Mouse (Mus musculus) C2C12 (cell line): ENCODE results near the gene Slc25a41. TPM values are rescaled to one million over a fixed set of nuclear protein-coding genes. Genes with fewer than 3 reads are reported as not detected.

Experiments used
- H3K27me3 ChIP-seq: one replicate; pipeline ENCODE4 v1.6.1; 2011; ENCODE audit not compliant: control insufficient read depth, insufficient read depth, insufficient read length
- H3K36me3 ChIP-seq: one replicate; pipeline ENCODE4 v1.6.1; 2011; ENCODE audit not compliant: control insufficient read depth, insufficient read depth
- H3K4me3 ChIP-seq: one replicate; pipeline ENCODE4 v1.5.1; 2011; ENCODE audit warnings: mild to moderate bottlenecking, control low read depth; ENCODE audit not compliant: poor library complexity, insufficient read depth, severe bottlenecking
- H3K79me2 ChIP-seq: one replicate; pipeline ENCODE4 v1.6.1; 2011; ENCODE audit not compliant: control insufficient read depth, insufficient read depth
- H3K79me3 ChIP-seq: one replicate; pipeline ENCODE4 v1.6.1; 2011; ENCODE audit warnings: low read depth, control low read depth
- H3ac ChIP-seq: one replicate; pipeline ENCODE3; 2011; ENCODE audit warnings: low read depth; ENCODE audit not compliant: control insufficient read depth, insufficient read length
- CEBPB ChIP-seq: IDR thresholded peaks from one replicate; pipeline ENCODE4 v1.6.1; 2011; ENCODE audit warnings: low read depth, mild to moderate bottlenecking, control low read depth, moderate library complexity
- CTCF ChIP-seq: IDR thresholded peaks from one replicate; pipeline ENCODE4 v1.5.1; 2011; ENCODE audit not compliant: control insufficient read depth, insufficient read depth, insufficient read length
- FOSL1 ChIP-seq: IDR thresholded peaks from one replicate; pipeline ENCODE4 v1.8.0; 2011; ENCODE audit warnings: mild to moderate bottlenecking, low read length; ENCODE audit not compliant: poor library complexity, insufficient read depth, severe bottlenecking
- MAX ChIP-seq: IDR thresholded peaks from one replicate; pipeline ENCODE4 v1.6.1; 2011; ENCODE audit warnings: mild to moderate bottlenecking, control low read depth
- MYOD1 ChIP-seq: IDR thresholded peaks from one replicate; pipeline ENCODE4 v1.6.1; 2011; ENCODE audit warnings: low read depth; ENCODE audit not compliant: control insufficient read depth, insufficient read length
- MYOG ChIP-seq: IDR thresholded peaks from one replicate; pipeline ENCODE4 v1.6.1; 2011; ENCODE audit not compliant: control insufficient read depth, insufficient read length; ENCODE audit errors: extremely low read depth
- USF1 ChIP-seq: IDR thresholded peaks from one replicate; pipeline ENCODE4 v1.6.1; 2011; ENCODE audit warnings: low read depth, mild to moderate bottlenecking, control low read depth, moderate library complexity
- polyA plus RNA-seq: library from polyadenylated mRNA; unstranded; fragments of >200 nt; fragmentation: generic; extraction: Trizol; gene quantifications from one replicate; pipeline ENCODE4 v1.2.1, GENCODE M21; 2012; ENCODE audit warnings: missing spikeins

Gene Slc25a41
- polyA plus RNA-seq, 1 experiment, result not detected

GRCm38 (mm10) chr17:57003994-57004393 lies 37.5 kb downstream of the Slc25a41 start:
- H3K36me3 ChIP-seq, result peaks cover 57% of the 10 kb centered on the region

GRCm38 (mm10) chr17:57001228-57001627 lies 40.2 kb downstream of the Slc25a41 start:
- TF ChIP-seq MYOD1, result no peak
- TF ChIP-seq USF1, result no peak
- TF ChIP-seq CEBPB, result no peak
- no peak for TF ChIP-seq FOSL1
- TF ChIP-seq MAX, result no peak
- no peak for TF ChIP-seq CTCF
- no peak for TF ChIP-seq MYOG

More at GRCm38 (mm10) chr17:57003994-57004393, 37.5 kb downstream of the Slc25a41 start:
- no peaks in the 10 kb centered on the region for H3K27me3 ChIP-seq
- no peak overlapping the region for H3ac ChIP-seq
- H3K4me3 ChIP-seq, result no peak overlapping the region
- no peak for TF ChIP-seq USF1
- TF ChIP-seq CEBPB, result no peak
- no peak for TF ChIP-seq MAX
- TF ChIP-seq CTCF, result no peak
- no peak for TF ChIP-seq MYOG
- no peak for TF ChIP-seq MYOD1
- no peak for TF ChIP-seq FOSL1
- peaks cover 2% of the 10 kb centered on the region for H3K79me3 ChIP-seq
- H3K79me2 ChIP-seq, result peaks cover 4% of the 10 kb centered on the region

GRCm38 (mm10) chr17:56999968-57000609 lies 41.4 kb downstream of the Slc25a41 start, which contains the start of gene Pspn:
Gene Pspn (minus strand): TSS chr17:57000018.
- no peak for TF ChIP-seq USF1
- no peak for TF ChIP-seq MYOD1
- TF ChIP-seq CEBPB, result no peak
- no peak for TF ChIP-seq MYOG
- TF ChIP-seq CTCF, result no peak
- no peak for TF ChIP-seq MAX
- Histone ChIP-seq H3K27me3 (no peaks in the 10 kb centered on the region), H3K4me3 (no peak within 1 kb of the TSS), H3K79me2 (no peaks in the 10 kb centered on the region), H3K36me3 (peaks cover 36% of the 10 kb centered on the region), H3ac (no peak within 1 kb of the TSS), H3K79me3 (peaks cover 2% of the 10 kb centered on the region)

More at GRCm38 (mm10) chr17:57001228-57001627, 40.2 kb downstream of the Slc25a41 start:
- H3K27me3 ChIP-seq, result no peaks in the 10 kb centered on the region
- H3K4me3 ChIP-seq, result no peak overlapping the region
- H3K36me3 ChIP-seq, result peaks cover 35% of the 10 kb centered on the region
- H3ac ChIP-seq, result no peak overlapping the region
- H3K79me3 ChIP-seq, result peaks cover 2% of the 10 kb centered on the region
- H3K79me2 ChIP-seq, result no peaks in the 10 kb centered on the region

GRCm38 (mm10) chr17:56999414-56999813 lies 42.0 kb downstream of the Slc25a41 start:
- peaks cover 39% of the 10 kb centered on the region for H3K36me3 ChIP-seq
- no peak overlapping the region for H3ac ChIP-seq
- TF ChIP-seq MYOG, result no peak
- no peak for TF ChIP-seq MAX
- TF ChIP-seq FOSL1, result no peak
- no peak for TF ChIP-seq CTCF
- TF ChIP-seq CEBPB, result no peak
- TF ChIP-seq USF1, result no peak
- no peak for TF ChIP-seq MYOD1
- H3K4me3 ChIP-seq, result no peak overlapping the region
- H3K27me3 ChIP-seq, result no peaks in the 10 kb centered on the region
- no peaks in the 10 kb centered on the region for H3K79me2 ChIP-seq
- peaks cover 2% of the 10 kb centered on the region for H3K79me3 ChIP-seq

- H3K36me3 ChIP-seq, result peaks cover 39% of the 10 kb centered on the region
- peaks cover 7% of the 10 kb centered on the region for H3K79me2 ChIP-seq
- peak within 1 kb of the TSS; percentile 51 for H3K4me3 ChIP-seq
- no peaks in the 10 kb centered on the region for H3K27me3 ChIP-seq
- H3ac ChIP-seq, result peak within 1 kb of the TSS; percentile 73
- peak; percentile 87 for TF ChIP-seq MAX
- TF ChIP-seq MYOD1, result no peak
- TF ChIP-seq MYOG, result no peak
- no peak for TF ChIP-seq FOSL1
- TF ChIP-seq CTCF, result peak; percentile 23
- peak; percentile 99 for TF ChIP-seq USF1
- TF ChIP-seq CEBPB, result no peak
- peaks cover 7% of the 10 kb centered on the region for H3K79me3 ChIP-seq
Observed at GRCm38 (mm10) chr17:56997029-56997667, 44.3 kb downstream of the Slc25a41 start, which contains the start of gene Alkbh7. Gene Alkbh7 (plus strand): TSS chr17:56997339.

- Histone ChIP-seq H3K4me3 (no peak overlapping the region), H3K79me2 (peaks cover 13% of the 10 kb centered on the region), H3K79me3 (peaks cover 9% of the 10 kb centered on the region), H3ac (no peak overlapping the region), H3K36me3 (peaks cover 43% of the 10 kb centered on the region), H3K27me3 (no peaks in the 10 kb centered on the region)
- TF ChIP-seq MYOD1 (no peak), CTCF (no peak), CEBPB (no peak), USF1 (no peak), MAX (no peak), MYOG (no peak), FOSL1 (no peak)
Observed at GRCm38 (mm10) chr17:56996506-56996905, 44.9 kb downstream of the Slc25a41 start.
